Mouse (Mus musculus) bone marrow macrophage, adult 2 months (primary cell): ENCODE results near the gene Btnl1.

Experiments used
- CTCF ChIP-seq: IDR thresholded peaks from 2 replicates; pipeline ENCODE4 v1.5.1; 2012; ENCODE audit warnings: low read depth, mild to moderate bottlenecking, low read length, moderate library complexity
- POLR2A ChIP-seq: IDR thresholded peaks from 2 replicates; pipeline ENCODE4 v1.6.1; 2012; ENCODE audit warnings: mild to moderate bottlenecking, low read depth, low read length, borderline replicate concordance

DNA sequence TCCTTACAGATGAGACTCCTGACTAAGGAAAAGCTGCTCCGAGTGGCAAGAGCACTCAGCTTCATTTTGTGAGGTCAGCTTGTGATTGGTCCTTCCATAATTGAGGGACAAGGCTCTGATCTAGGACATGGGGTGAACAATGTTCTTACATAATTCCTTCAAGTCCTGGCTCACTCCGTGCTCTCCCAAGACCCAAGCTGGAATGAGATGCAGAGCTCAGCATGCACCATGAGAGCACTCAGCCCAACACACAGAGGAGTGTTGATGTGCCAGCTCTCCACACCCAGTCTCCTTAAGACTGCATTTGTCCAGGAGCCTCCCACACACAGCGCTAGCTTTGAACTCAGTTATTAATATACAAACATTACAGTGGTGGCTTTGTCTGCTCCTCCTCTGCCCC lies 7.8 kb downstream of the Btnl1 start:
- TF ChIP-seq CTCF (no peak), POLR2A (no peak)
